Mouse (Mus musculus) G1E (cell line): ENCODE measurements around the gene Mybbp1a.

Experiments
- CTCF ChIP-seq: IDR thresholded peaks from 2 replicates; pipeline ENCODE4 v1.5.1; 2012; ENCODE audit warnings: low read depth, low read length, inconsistent platforms, mixed read lengths
- GATA2 ChIP-seq: IDR thresholded peaks from 2 replicates; pipeline ENCODE4 v1.6.1; 2012; ENCODE audit warnings: low read depth, low read length, inconsistent platforms, borderline replicate concordance

- TF ChIP-seq CTCF (no peak), GATA2 (no peak)
Measured at GRCm38 (mm10) chr11:72494046-72494988, 53.2 kb downstream of the Mybbp1a start.
